Mouse (Mus musculus): Measurements from ENCODE around the gene Map1a. TPM values are rescaled to one million over a fixed set of nuclear protein-coding genes. Genes with fewer than 3 reads are reported as not detected.

The Map1a gene
- total and polyA plus RNA-seq, 3 experiments: 0.77 to 9.4 TPM; not detected in 1

GRCm38 (mm10) chr2:121339057-121339456 lies 49.7 kb downstream of the Map1a start:
- H3K36me3 ChIP-seq (ENCODE audit: control insufficient read depth in 1 of 2, insufficient read depth in 2 of 2, low read length in 2 of 2): no peaks in the 10 kb centered on the region; a peak in 1 of 4 replicates
- DNase-seq (ENCODE audit: low read depth, low spot score): peak; percentile 67
- no peaks in the 10 kb centered on the region for H3K79me2 ChIP-seq (ENCODE audit: control insufficient read depth, insufficient read depth, low read length, poor library complexity)
- H3K4me1 ChIP-seq (ENCODE audit: control insufficient read depth in 1 of 2, insufficient read depth in 2 of 2, low read length in 2 of 2): no peaks in the 10 kb centered on the region
- H3K9me3 ChIP-seq (replicated peaks; ENCODE audit: insufficient read depth, low read length): no peaks in the 10 kb centered on the region
- no peak overlapping the region for H3K9ac ChIP-seq (ENCODE audit: control insufficient read depth, low read depth, low read length, poor library complexity, severe bottlenecking)
- no peak overlapping the region for H3K27ac ChIP-seq (ENCODE audit: control insufficient read depth, low read depth, low read length)
- TF ChIP-seq RAD21 (IDR thresholded peaks at IDR 0.05; ENCODE audit: low read depth, low read length) (peak; percentile 75), ETS1 (IDR thresholded peaks at IDR 0.05; ENCODE audit: low read depth, low read length) (no peak), CTCF (IDR thresholded peaks at IDR 0.05 in 2 of 3, conservative IDR thresholded peaks at IDR 0.05 in 1 of 3; ENCODE audit: control insufficient read depth in 1 of 3, insufficient read depth in 1 of 3, low read depth in 2 of 3, low read length in 3 of 3, poor library complexity in 1 of 3, severe bottlenecking in 1 of 3) (peak; percentile 10 to 69 (median 47); a peak in 4 of 6 replicates), ZC3H11A (IDR thresholded peaks at IDR 0.05; ENCODE audit: low read depth, low read length) (peak; percentile 32; the same call in 1 of the 2 replicates), SMC3 (IDR thresholded peaks at IDR 0.05; ENCODE audit: low read depth, low read length) (peak; percentile 64)
- H3K4me3 ChIP-seq (ENCODE audit: control insufficient read depth in 1 of 2, insufficient read depth in 1 of 2, low read depth in 2 of 2, low read length in 2 of 2): no peak overlapping the region
- H3K27me3 ChIP-seq (ENCODE audit: control insufficient read depth in 1 of 2, insufficient read depth in 2 of 2, low read length in 2 of 2): no peaks in the 10 kb centered on the region

- Histone ChIP-seq H3K4me1 (ENCODE audit: control insufficient read depth in 1 of 2, insufficient read depth in 2 of 2, low read length in 2 of 2) (peaks cover 0 to 4% of the 10 kb centered on the region in 2 experiments; a peak in 2 of 4 replicates), H3K9ac (ENCODE audit: control insufficient read depth, low read depth, low read length, poor library complexity, severe bottlenecking) (no peak overlapping the region), H3K9me3 (replicated peaks; ENCODE audit: insufficient read depth, low read length) (no peaks in the 10 kb centered on the region), H3K27ac (ENCODE audit: control insufficient read depth, low read depth, low read length) (no peak overlapping the region), H3K79me2 (ENCODE audit: control insufficient read depth, insufficient read depth, low read length, poor library complexity) (no peaks in the 10 kb centered on the region; the same call in 1 of the 2 replicates), H3K27me3 (ENCODE audit: control insufficient read depth in 1 of 2, insufficient read depth in 2 of 2, low read length in 2 of 2) (0 out of 4 replicates have a peak, but pooled peaks cover 0 to 2% of the 10 kb centered on the region in 2 experiments), H3K4me3 (ENCODE audit: control insufficient read depth in 1 of 2, insufficient read depth in 1 of 2, low read depth in 2 of 2, low read length in 2 of 2) (no peak overlapping the region), H3K36me3 (ENCODE audit: control insufficient read depth in 1 of 2, insufficient read depth in 2 of 2, low read length in 2 of 2) (no peaks in the 10 kb centered on the region; a peak in 1 of 4 replicates)
- no peak for DNase-seq (ENCODE audit: low read depth, low spot score)
- TF ChIP-seq MAZ (IDR thresholded peaks at IDR 0.05; ENCODE audit: low read depth, low read length) (no peak), TBP (IDR thresholded peaks at IDR 0.05; ENCODE audit: low read depth, low read length) (no peak), USF1 (IDR thresholded peaks at IDR 0.05; ENCODE audit: low read depth, low read length) (no peak), POLR2A (IDR thresholded peaks at IDR 0.05; ENCODE audit: control insufficient read depth in 1 of 2, insufficient read depth in 1 of 2, low read depth in 1 of 2, low read length in 2 of 2, poor library complexity in 1 of 2) (no peak), CHD2 (IDR thresholded peaks at IDR 0.05; ENCODE audit: low read length) (no peak), ELF1 (IDR thresholded peaks at IDR 0.05; ENCODE audit: low read depth, low read length) (no peak), ZNF384 (IDR thresholded peaks at IDR 0.05; ENCODE audit: low read depth, low read length) (no peak), CHD1 (IDR thresholded peaks at IDR 0.05; ENCODE audit: low read depth, low read length) (no peak), MEF2A (IDR thresholded peaks at IDR 0.05; ENCODE audit: extremely low read depth, insufficient replicate concordance, low read depth, low read length, poor library complexity, severe bottlenecking) (no peak), MXI1 (IDR thresholded peaks at IDR 0.05; ENCODE audit: low read depth, low read length) (no peak), HCFC1 (IDR thresholded peaks at IDR 0.05; ENCODE audit: low read depth, low read length) (no peak)
These were observed 63.8 kb downstream of the Map1a start for GRCm38 (mm10) chr2:121353156-121353555.
